Mouse (Mus musculus) forebrain, postnatal 0 days (tissue): ENCODE results near the gene Limk1. TPM values are rescaled to one million over a fixed set of nuclear protein-coding genes. Genes with fewer than 3 reads are reported as not detected.

Experiments used
- ATAC-seq: fragments of 200-750 bp; cut with Nextera tagmentation; 2 replicates; pipeline ENCODE4 v1.8.0; 2017; ENCODE audit warnings: mild to moderate bottlenecking, moderate library complexity
- DNase-seq: peaks from one replicate; pipeline ENCODE4 v3.0.0-alpha.2; 2015
- H3K27ac ChIP-seq: fragments of 300-500 bp; sonication (generic); 2 replicates; pipeline ENCODE4 v1.5.1; 2014; ENCODE audit warnings: low read depth, mild to moderate bottlenecking, antibody characterized with exemption, low read length, moderate library complexity, mixed read lengths
- H3K27me3 ChIP-seq: fragments of 300-500 bp; sonication (generic); 2 replicates; pipeline ENCODE4 v1.6.1; 2014; ENCODE audit warnings: mild to moderate bottlenecking, low read length, mixed read lengths; ENCODE audit not compliant: insufficient read depth
- H3K36me3 ChIP-seq: fragments of 300-500 bp; sonication (generic); 2 replicates; pipeline ENCODE4 v1.6.1; 2014; ENCODE audit warnings: mild to moderate bottlenecking, moderate library complexity; ENCODE audit not compliant: insufficient read depth
- H3K4me1 ChIP-seq: fragments of 300-500 bp; sonication (generic); 2 replicates; pipeline ENCODE4 v1.6.1; 2014; ENCODE audit warnings: antibody characterized with exemption; ENCODE audit not compliant: insufficient read depth
- H3K4me2 ChIP-seq: fragments of 300-500 bp; sonication (generic); 2 replicates; pipeline ENCODE4 v1.6.1; 2014; ENCODE audit warnings: low read depth, mild to moderate bottlenecking, moderate library complexity
- H3K4me3 ChIP-seq: fragments of 300-500 bp; sonication (generic); 2 replicates; pipeline ENCODE4 v1.5.1; 2014; ENCODE audit warnings: low read depth, low read length, mixed read lengths
- H3K9ac ChIP-seq: fragments of 300-500 bp; sonication (generic); 2 replicates; pipeline ENCODE4 v1.6.1; 2014; ENCODE audit warnings: mild to moderate bottlenecking
- H3K9me3 ChIP-seq: fragments of 300-500 bp; sonication (generic); 2 replicates; pipeline ENCODE4 v1.6.1; 2016; ENCODE audit warnings: low read length
- CTCF ChIP-seq: sonication (generic); IDR thresholded peaks from 2 replicates; pipeline ENCODE4 v1.5.1; 2016; ENCODE audit warnings: antibody characterized with exemption, control low read depth, low read depth
- WGBS: fragments of 180-500 bp; shearing (Covaris S2); extraction: QIAGEN DNeasy Blood & Tissue Kit; methylation state at CpG from one replicate; pipeline ENCODE4 v1.1.7; 2014; 5-methylcytosine and 5-hydroxymethylcytosine counted together
- polyA plus RNA-seq: library from polyadenylated mRNA; unstranded; fragments of >200 nt; fragmentation: Nextera tagmentation; extraction: Ambion mirVana; gene quantifications from 2 replicates; pipeline ENCODE4 v1.2.1, GENCODE M21; 2015
- total RNA-seq: library from RNA; depleted of rRNA; stranded (reverse); fragments of >200 nt; gene quantifications from 2 replicates; pipeline ENCODE4 v1.2.3, GENCODE M21; 2014; rRNA removed

Limk1 gene
- total and polyA plus RNA-seq, 2 experiments from 2014 or later: 11.4 to 44.5 TPM

GRCm38 (mm10) chr5:134609916-134610643 lies 78.3 kb downstream of the Limk1 start:
- no peaks in the 10 kb centered on the region for H3K27me3 ChIP-seq
- no peak for TF ChIP-seq CTCF
- H3K27ac ChIP-seq: no peak overlapping the region
- no peak overlapping the region for H3K9ac ChIP-seq
- no peaks in the 10 kb centered on the region for H3K4me1 ChIP-seq
- ATAC-seq (no peak), DNase-seq (no peak)
- no peak overlapping the region for H3K4me3 ChIP-seq
- no peaks in the 10 kb centered on the region for H3K9me3 ChIP-seq
- H3K36me3 ChIP-seq: 0 out of 2 replicates have a peak, but pooled peaks cover 3% of the 10 kb centered on the region
- 88% methylated on average over 12 of the region's 12 CpGs for WGBS
- H3K4me2 ChIP-seq: no peak overlapping the region

- no peak overlapping the region for H3K4me3 ChIP-seq
- WGBS: 77% methylated on average over 5 of the region's 5 CpGs
- no peaks in the 10 kb centered on the region for H3K4me1 ChIP-seq
- no peak overlapping the region for H3K4me2 ChIP-seq
- no peak for DNase-seq
- TF ChIP-seq CTCF: no peak
- H3K27me3 ChIP-seq: no peaks in the 10 kb centered on the region
- no peak overlapping the region for H3K27ac ChIP-seq
- ATAC-seq: no peak
- no peak overlapping the region for H3K9ac ChIP-seq
- no peaks in the 10 kb centered on the region for H3K9me3 ChIP-seq
- H3K36me3 ChIP-seq: no peaks in the 10 kb centered on the region
Observed at GRCm38 (mm10) chr5:134607121-134607520, 81.3 kb downstream of the Limk1 start.

DNA sequence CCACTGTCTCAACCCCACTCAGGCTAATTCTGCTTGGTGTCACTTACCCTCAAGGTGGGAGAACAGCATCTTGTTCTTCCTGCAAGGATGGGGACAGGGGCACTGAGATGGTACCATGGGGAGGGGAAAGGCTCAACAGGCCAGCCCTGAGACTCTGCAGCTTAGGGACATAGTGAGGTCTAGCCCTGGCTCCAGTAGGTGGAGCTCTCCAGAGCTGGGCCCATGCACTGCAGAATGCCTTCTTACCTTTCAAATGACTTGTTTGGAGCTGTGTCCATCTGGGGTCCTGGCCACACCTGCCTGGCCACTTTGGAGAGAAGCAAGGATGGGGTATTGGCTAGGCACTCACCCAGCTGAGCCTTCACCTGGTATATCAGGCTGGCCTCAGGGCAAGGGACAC lies 82.1 kb downstream of the Limk1 start:
- no peak for DNase-seq
- H3K27ac ChIP-seq: no peak overlapping the region
- H3K9me3 ChIP-seq: no peaks in the 10 kb centered on the region
- TF ChIP-seq CTCF: no peak
- H3K4me1 ChIP-seq: no peaks in the 10 kb centered on the region
- no peak overlapping the region for H3K4me2 ChIP-seq
- no peak overlapping the region for H3K4me3 ChIP-seq
- ATAC-seq: no peak
- H3K36me3 ChIP-seq: no peaks in the 10 kb centered on the region
- no peaks in the 10 kb centered on the region for H3K27me3 ChIP-seq
- no peak overlapping the region for H3K9ac ChIP-seq

Other genes starting within 250 kb of the Limk1 start
- 33.9 and 47.1 TPM in 2 replicates for gene Gtf2ird1, start 231.9 kb downstream of the Limk1 start, total RNA-seq
- gene Gtf2ird1, start 231.9 kb downstream of the Limk1 start, polyA plus RNA-seq: 41.2 and 53.6 TPM in 2 replicates
- gene Clip2, start 136.2 kb downstream of the Limk1 start, total RNA-seq: 162 and 164 TPM in 2 replicates
- 12.7 and 14.5 TPM in 2 replicates for gene Clip2, start 136.2 kb downstream of the Limk1 start, polyA plus RNA-seq
- gene Syna, start 128.4 kb downstream of the Limk1 start, total RNA-seq: not detected in 2 replicates
- 0.55 and 0.97 TPM in 2 replicates for gene Syna, start 128.4 kb downstream of the Limk1 start, polyA plus RNA-seq
- 68.9 and 97.5 TPM in 2 replicates for gene Rfc2, start 107.2 kb downstream of the Limk1 start, total RNA-seq
- 150 and 160 TPM in 2 replicates for gene Rfc2, start 107.2 kb downstream of the Limk1 start, polyA plus RNA-seq
- 1.5 and 1.8 TPM in 2 replicates for gene Lat2, start 73.6 kb downstream of the Limk1 start, total RNA-seq
- gene Lat2, start 73.6 kb downstream of the Limk1 start, polyA plus RNA-seq: 1.2 and 2.5 TPM in 2 replicates
- 498 and 525 TPM in 2 replicates for gene Eif4h, start 49.1 kb downstream of the Limk1 start, total RNA-seq
- gene Eif4h, start 49.1 kb downstream of the Limk1 start, polyA plus RNA-seq: 315 and 343 TPM in 2 replicates
- 21.9 and 45.1 TPM in 2 replicates for gene Eln, start 58.7 kb upstream of the Limk1 start, total RNA-seq
- 19.1 and 25.7 TPM in 2 replicates for gene Eln, start 58.7 kb upstream of the Limk1 start, polyA plus RNA-seq
- not detected in 2 replicates for gene Tmem270, start 218.1 kb upstream of the Limk1 start, total RNA-seq
- not detected in 2 replicates for gene Tmem270, start 218.1 kb upstream of the Limk1 start, polyA plus RNA-seq
- gene Cldn13, start 226.9 kb upstream of the Limk1 start, total RNA-seq: not detected in 2 replicates
- gene Cldn13, start 226.9 kb upstream of the Limk1 start, polyA plus RNA-seq: not detected in 2 replicates
- gene Mettl27, start 243.8 kb upstream of the Limk1 start, total RNA-seq: 4.5 and 10.1 TPM in 2 replicates
- gene Mettl27, start 243.8 kb upstream of the Limk1 start, polyA plus RNA-seq: 6.8 and 11.2 TPM in 2 replicates